Mouse (Mus musculus): ENCODE measurements around the gene Sprr1b. TPM values are rescaled to one million over a fixed set of nuclear protein-coding genes. Genes with fewer than 3 reads are reported as not detected.
"Not testable (repeated sequence)": the region's sequence is repeated elsewhere in the genome, so short reads cannot be mapped to it uniquely, and the experiment has no call there.

Gene Sprr1b
- not detected in 2 replicates for polyA plus RNA-seq (2012; rRNA removed)

GRCm38 (mm10) chr3:92438689-92439088, at the start of gene Sprr1b:
Sprr1b (minus strand) TSS chr3:92438789.
- no peak for DNase-seq (ENCODE audit: extremely low spot score in 1 of 2, low spot score in 1 of 2)

GRCm38 (mm10) chr3:92486307-92486706, 47.7 kb upstream of the Sprr1b start:
- no peak for DNase-seq (ENCODE audit: extremely low spot score in 1 of 2, low spot score in 1 of 2)

- no peak for DNase-seq (ENCODE audit: extremely low spot score in 1 of 2, low spot score in 1 of 2)
These were observed 47.3 kb upstream of the Sprr1b start, which contains the start of gene Sprr1a for GRCm38 (mm10) chr3:92485863-92486262. Sprr1a (minus strand) TSS chr3:92485895.

GRCm38 (mm10) chr3:92481249-92481648, 42.7 kb upstream of the Sprr1b start:
- DNase-seq (ENCODE audit: extremely low spot score in 1 of 2, low spot score in 1 of 2): not testable (repeated sequence)

DNA sequence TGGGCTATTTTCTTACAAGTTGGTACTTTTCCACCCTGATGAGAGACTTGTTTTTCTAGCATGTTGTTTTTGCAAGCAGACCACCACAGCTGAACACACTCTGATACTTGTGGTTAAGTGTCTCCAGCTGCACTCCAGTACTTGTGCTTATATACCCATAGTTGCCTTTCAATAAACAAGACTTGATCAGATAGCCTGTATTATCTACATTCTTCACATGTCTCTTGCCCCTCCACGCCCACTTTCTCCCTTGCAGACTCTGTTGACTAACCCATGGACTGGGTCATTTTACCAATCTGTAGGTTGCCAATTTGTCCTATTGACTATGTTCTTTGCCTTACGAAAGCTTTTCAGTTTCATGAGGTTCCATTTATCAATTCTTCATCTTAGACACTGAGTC, 31.5 kb upstream of the Sprr1b start:
- DNase-seq (ENCODE audit: extremely low spot score in 1 of 2, low spot score in 1 of 2): no peak

DNA sequence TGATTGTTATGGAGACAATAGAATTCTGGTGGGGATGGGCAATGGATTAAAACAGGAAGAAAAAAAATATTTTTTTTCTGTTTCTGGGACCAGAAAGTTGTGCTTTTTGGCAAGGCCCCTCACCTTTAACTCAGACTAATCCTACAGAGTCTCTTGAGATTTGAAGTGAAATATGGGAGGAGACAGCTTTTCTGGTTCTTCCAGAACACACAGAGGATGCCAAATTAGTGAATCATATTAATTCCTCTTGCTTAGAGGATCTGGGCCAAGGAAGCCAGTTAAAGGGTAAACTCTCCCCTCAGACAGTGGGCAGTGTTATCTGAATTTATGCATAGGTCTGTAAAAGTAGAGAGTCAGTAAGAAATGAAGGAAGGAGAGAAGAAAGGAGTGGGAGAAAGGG, 28.8 kb upstream of the Sprr1b start:
- DNase-seq (ENCODE audit: extremely low spot score in 1 of 2, low spot score in 1 of 2): no peak

DNA sequence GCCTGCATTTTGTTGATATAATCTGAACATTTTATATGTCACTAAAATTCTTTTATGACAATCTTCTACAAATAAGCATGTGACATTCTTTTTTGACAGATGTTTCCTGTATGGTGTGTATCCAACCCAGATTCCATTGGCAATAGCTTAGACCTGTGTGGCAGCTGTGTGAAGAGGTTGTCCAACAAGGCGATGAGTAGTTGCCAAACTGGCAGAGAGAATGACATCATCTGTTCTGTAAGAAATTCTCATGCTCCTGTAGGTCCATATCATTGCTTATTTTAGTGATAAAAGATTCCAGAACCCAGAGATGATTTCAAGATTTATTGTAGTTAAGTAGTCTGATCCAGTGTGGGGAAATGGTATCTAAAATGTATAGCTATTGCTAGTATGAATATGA, 28.0 kb upstream of the Sprr1b start:
- no peak for DNase-seq (ENCODE audit: extremely low spot score in 1 of 2, low spot score in 1 of 2)

GRCm38 (mm10) chr3:92458620-92459019, 20.0 kb upstream of the Sprr1b start, which contains the start of gene Sprr3:
Sprr3 (minus strand) TSS chr3:92458720.
- no peak for DNase-seq (ENCODE audit: extremely low spot score in 1 of 2, low spot score in 1 of 2)

DNA sequence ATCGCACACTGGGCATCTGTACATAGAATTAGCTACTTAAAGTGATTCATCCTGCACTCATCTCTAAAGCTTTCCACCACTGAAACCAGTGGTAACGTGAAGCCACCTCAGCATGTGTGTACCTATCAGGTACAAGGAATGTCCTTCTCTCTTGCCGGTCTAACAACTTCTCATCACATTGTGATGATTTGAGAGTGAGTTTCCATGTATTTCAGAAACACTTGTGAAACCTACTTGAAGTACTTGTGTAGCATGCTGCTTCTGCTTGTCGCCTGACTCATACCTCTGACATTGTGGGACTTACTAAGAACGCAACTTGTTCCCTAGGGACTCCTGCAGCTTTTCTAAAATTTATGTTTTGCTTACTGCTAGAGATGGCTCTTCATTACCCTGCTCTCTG, 16.6 kb upstream of the Sprr1b start:
- DNase-seq (ENCODE audit: extremely low spot score in 1 of 2, low spot score in 1 of 2): no peak

- DNase-seq (ENCODE audit: extremely low spot score in 1 of 2, low spot score in 1 of 2): no peak
These were observed 1.6 kb upstream of the Sprr1b start for GRCm38 (mm10) chr3:92440177-92440576.

- no peak for DNase-seq (ENCODE audit: extremely low spot score in 1 of 2, low spot score in 1 of 2)
These were observed 6.3 kb downstream of the Sprr1b start, which contains the start of gene Sprr2k for GRCm38 (mm10) chr3:92432282-92432681. Sprr2k (plus strand) TSS chr3:92432582.

DNA sequence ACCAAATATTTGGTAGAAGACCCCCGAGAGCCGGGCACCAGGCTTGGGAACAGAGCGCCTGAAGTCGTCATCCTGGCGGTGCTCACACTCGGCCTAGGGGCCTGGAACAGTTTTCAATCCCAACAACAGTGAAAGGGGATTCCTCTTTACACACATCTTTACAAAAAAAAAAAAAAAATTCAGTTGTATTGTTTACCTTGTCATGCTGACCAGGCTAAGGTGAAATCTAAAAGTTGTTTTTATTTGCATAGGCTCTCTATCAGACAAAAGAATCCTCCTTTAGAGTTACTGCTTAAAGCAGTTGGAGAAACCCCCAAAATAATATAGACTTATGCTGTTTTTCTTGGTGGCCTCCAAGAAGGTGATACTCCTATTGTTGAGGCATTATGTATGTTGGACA, 9.3 kb downstream of the Sprr1b start, which contains the start of gene Gm9774:
TSS of gene Gm9774 (minus strand) at position 101 of the 400 bp plus-strand sequence.
- no peak for DNase-seq (ENCODE audit: extremely low spot score in 1 of 2, low spot score in 1 of 2)

- DNase-seq (ENCODE audit: extremely low spot score in 1 of 2, low spot score in 1 of 2): no peak
These were observed 20.8 kb downstream of the Sprr1b start, which contains the start of gene Sprr2j-ps for GRCm38 (mm10) chr3:92417782-92418181. Sprr2j-ps (plus strand) TSS chr3:92418082.

DNA sequence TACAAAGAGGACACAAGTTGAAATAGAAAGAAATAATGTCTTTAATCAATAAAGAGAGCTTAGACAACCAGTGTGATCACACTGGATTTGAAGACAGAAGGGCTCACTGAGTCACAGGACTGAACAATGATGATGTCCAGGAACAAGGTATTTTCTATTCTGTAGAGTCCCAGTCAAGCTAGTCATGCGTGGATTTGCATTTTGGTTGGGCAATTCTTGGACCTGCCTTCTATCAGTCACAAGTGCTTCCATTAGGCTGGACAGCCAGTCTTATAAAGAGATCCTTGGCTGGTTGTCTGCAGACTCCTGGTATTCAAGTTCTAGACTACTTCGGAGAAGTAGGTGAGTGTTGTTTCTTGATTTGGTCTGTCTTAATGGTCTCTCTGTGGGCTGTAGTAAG, 30.9 kb downstream of the Sprr1b start, which contains the start of gene Sprr2i:
TSS of gene Sprr2i (plus strand) at position 301 of the 400 bp plus-strand sequence.
- no peak for DNase-seq (ENCODE audit: extremely low spot score in 1 of 2, low spot score in 1 of 2)

- peak in 1 of 2 experiments; percentile 22 for DNase-seq (ENCODE audit: extremely low spot score in 1 of 2, low spot score in 1 of 2)
These were observed 44.3 kb downstream of the Sprr1b start for GRCm38 (mm10) chr3:92394301-92394700.

Other genes with a start within 250 kb of the Sprr1b start
- gene Sprr2a1, start 223.0 kb downstream of the Sprr1b start, polyA plus RNA-seq (2012; rRNA removed): 0.06 TPM in 1 of 2 replicates, not detected in the other
- gene Sprr2a2, start 222.9 kb downstream of the Sprr1b start, polyA plus RNA-seq (2012; rRNA removed): 1.9 and 3.7 TPM in 2 replicates
- gene Sprr2a3, start 153.4 kb downstream of the Sprr1b start, polyA plus RNA-seq (2012; rRNA removed): 0.23 TPM in 1 of 2 replicates, not detected in the other
- not detected in 2 replicates for gene Sprr2b, start 122.2 kb downstream of the Sprr1b start, polyA plus RNA-seq (2012; rRNA removed)
- gene Sprr2d, start 99.6 kb downstream of the Sprr1b start, polyA plus RNA-seq (2012; rRNA removed): not detected in 2 replicates
- not detected in 2 replicates for gene Sprr2e, start 86.6 kb downstream of the Sprr1b start, polyA plus RNA-seq (2012; rRNA removed)
- 0.21 TPM in 1 of 2 replicates, not detected in the other for gene Sprr2f, start 73.6 kb downstream of the Sprr1b start, polyA plus RNA-seq (2012; rRNA removed)
- not detected in 2 replicates for gene Sprr2h, start 53.1 kb downstream of the Sprr1b start, polyA plus RNA-seq (2012; rRNA removed)
- gene Sprr2i, start 30.8 kb downstream of the Sprr1b start, polyA plus RNA-seq (2012; rRNA removed): not detected in 2 replicates
- not detected in 2 replicates for gene Sprr2j-ps, start 20.7 kb downstream of the Sprr1b start, polyA plus RNA-seq (2012; rRNA removed)
- gene Gm9774, start 9.4 kb downstream of the Sprr1b start, polyA plus RNA-seq (2012; rRNA removed): 6.0 and 7.7 TPM in 2 replicates
- not detected in 2 replicates for gene Sprr2k, start 6.2 kb downstream of the Sprr1b start, polyA plus RNA-seq (2012; rRNA removed)
- not detected in 2 replicates for gene Sprr3, start 19.9 kb upstream of the Sprr1b start, polyA plus RNA-seq (2012; rRNA removed)
- gene Sprr1a, start 47.1 kb upstream of the Sprr1b start, polyA plus RNA-seq (2012; rRNA removed): 0.46 and 0.70 TPM in 2 replicates
- not detected in 2 replicates for gene Sprr4, start 61.7 kb upstream of the Sprr1b start, polyA plus RNA-seq (2012; rRNA removed)
- gene 2310046K23Rik, start 95.7 kb upstream of the Sprr1b start, polyA plus RNA-seq (2012; rRNA removed): not detected in 2 replicates
- not detected in 2 replicates for gene Ivl, start 134.9 kb upstream of the Sprr1b start, polyA plus RNA-seq (2012; rRNA removed)
- not detected in 2 replicates for gene Smcp, start 150.2 kb upstream of the Sprr1b start, polyA plus RNA-seq (2012; rRNA removed)
- not detected in 2 replicates for gene 2210017I01Rik, start 168.7 kb upstream of the Sprr1b start, polyA plus RNA-seq (2012; rRNA removed)
- not detected in 2 replicates for gene Lce6a, start 182.9 kb upstream of the Sprr1b start, polyA plus RNA-seq (2012; rRNA removed)
- gene Lce1a1, start 209.5 kb upstream of the Sprr1b start, polyA plus RNA-seq (2012; rRNA removed): not detected in 2 replicates
- gene Lce1b, start 218.1 kb upstream of the Sprr1b start, polyA plus RNA-seq (2012; rRNA removed): not detected in 2 replicates
- not detected in 2 replicates for gene Lce1a2, start 231.5 kb upstream of the Sprr1b start, polyA plus RNA-seq (2012; rRNA removed)
- not detected in 2 replicates for gene Lce1c, start 240.5 kb upstream of the Sprr1b start, polyA plus RNA-seq (2012; rRNA removed)
- gene Lce1d, start 248.4 kb upstream of the Sprr1b start, polyA plus RNA-seq (2012; rRNA removed): not detected in 2 replicates